Mouse (Mus musculus) lung, adult 2 months (tissue): Measurements from ENCODE around the gene Chm.

ENCODE experiments used
- CTCF ChIP-seq: fragments of 200-500 bp; IDR thresholded peaks from 2 replicates; pipeline ENCODE4 v1.5.1; 2011; ENCODE audit warnings: mild to moderate bottlenecking, low read length, control low read depth; ENCODE audit not compliant: insufficient read depth
- POLR2A ChIP-seq: fragments of 200-500 bp; IDR thresholded peaks from 2 replicates; pipeline ENCODE4 v1.6.1; 2011; ENCODE audit warnings: low read depth, mild to moderate bottlenecking, control low read depth, low read length, borderline replicate concordance; ENCODE audit errors: extremely low read depth

DNA sequence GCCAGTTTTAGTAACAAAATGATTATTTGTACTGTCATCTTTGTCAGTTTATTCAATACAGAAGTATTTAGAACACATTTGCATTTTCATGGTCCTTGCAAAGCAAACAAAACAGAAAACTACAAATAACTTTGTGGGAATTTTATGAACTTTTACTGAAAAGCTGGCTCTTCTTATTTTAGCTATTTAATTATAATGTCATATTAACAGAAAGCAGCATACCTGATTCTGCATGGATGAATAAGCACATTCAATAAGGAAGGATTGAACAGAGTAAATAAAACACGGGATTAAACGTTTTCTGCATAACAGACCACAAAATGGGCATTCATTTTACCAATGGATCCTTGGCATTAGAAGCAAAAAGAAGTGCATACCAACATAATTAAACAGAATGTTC, 8.6 kb upstream of the Chm start:
- TF ChIP-seq CTCF: no peak
- no peak for TF ChIP-seq POLR2A
